Mouse (Mus musculus): Measurements from ENCODE around the gene Rxra.
A peak's percentile ranks its signal among the peaks of the same experiment; 100 is the strongest.

The Rxra gene

DNA sequence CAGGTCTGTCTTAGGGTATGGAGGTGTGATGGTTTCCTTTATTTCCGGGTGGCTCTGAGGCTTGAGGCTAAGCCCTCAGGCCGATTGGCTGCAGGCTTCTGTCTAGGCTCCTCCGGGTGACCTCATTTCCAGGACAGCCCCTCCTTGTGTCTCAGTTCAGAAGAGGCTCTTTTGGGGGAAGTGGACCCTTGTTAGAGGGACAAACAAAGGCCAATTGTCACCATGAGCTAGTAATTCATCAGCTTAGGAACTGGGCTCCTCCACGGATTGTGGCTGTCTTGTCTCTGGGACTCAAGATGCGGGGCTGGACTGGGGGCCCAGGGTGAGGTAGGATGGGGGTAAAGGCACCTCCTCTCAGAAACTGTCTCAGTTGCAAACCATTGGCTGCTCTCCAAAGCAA is 5.5 kb upstream of the Rxra start:
- DNase-seq (ENCODE audit: low read depth, low spot score) = no peak

DNA sequence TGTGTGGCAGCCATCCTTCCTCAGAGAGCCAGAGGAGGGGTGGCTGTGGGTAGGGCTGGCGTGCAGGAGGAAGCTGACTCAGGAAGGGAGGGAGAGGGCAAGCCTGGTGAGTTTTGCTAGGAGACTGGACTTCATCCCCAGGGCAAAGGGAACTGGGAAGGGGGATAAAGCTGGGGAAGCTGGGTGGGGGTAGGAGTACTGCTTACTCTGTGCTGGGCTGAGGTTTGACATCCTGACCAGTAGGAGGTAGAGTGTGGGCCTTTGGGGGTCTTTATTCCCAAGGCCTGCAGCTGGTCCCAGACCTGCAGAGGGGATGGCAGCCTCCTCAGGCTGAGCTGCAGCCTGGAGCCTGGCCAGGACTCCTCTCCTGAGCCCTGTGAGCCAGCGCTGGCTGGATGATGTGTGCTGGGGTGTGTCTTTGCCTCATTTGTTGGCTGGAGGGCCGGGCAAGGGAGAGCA is 4.6 kb upstream of the Rxra start:
- peak; percentile 60 for DNase-seq (ENCODE audit: low read depth, low spot score)

DNA sequence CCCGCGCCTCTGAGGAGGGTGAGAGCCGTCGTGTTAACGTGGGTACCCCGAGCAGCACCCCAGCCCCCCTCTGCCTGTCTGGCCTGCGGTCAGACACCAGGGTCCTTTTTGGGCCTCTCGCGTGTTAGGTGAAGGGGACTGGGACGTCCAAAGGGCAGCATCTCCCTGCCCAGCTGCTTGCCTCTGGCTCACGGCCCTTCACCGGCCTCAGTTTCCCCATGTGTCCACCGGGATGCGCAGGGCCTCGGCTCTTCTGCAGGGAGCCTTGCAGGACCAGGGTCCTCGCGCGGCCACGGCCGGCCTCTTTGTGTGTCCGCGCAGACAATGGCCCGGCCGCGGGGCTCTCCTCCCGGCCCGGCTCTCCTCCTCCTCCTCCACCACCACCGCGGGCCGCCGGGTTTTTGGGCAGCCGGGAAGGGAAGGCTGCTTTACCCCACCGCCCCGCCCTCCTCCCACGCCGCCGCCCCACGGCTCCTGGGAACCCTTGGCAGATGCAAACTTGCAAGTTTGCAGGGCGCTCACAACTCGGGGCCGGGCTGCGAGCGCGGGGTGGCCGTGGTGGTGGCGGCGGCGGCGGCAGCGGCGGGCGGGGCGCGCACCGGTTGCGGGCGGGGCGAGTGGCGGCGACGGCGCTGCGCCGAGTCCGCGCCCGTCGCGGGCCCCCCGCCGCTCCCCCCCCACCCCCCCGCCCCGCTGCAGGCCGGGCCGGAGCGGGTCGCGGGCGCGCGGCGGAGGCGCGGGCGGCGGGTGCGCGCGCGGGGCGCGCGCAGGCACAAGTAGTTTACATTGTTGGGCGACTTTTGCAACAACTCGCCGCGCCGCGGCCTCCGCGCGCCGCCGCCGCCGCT is 462 bp downstream of the Rxra start:
- DNase-seq (ENCODE audit: low read depth, low spot score) = no peak

DNA sequence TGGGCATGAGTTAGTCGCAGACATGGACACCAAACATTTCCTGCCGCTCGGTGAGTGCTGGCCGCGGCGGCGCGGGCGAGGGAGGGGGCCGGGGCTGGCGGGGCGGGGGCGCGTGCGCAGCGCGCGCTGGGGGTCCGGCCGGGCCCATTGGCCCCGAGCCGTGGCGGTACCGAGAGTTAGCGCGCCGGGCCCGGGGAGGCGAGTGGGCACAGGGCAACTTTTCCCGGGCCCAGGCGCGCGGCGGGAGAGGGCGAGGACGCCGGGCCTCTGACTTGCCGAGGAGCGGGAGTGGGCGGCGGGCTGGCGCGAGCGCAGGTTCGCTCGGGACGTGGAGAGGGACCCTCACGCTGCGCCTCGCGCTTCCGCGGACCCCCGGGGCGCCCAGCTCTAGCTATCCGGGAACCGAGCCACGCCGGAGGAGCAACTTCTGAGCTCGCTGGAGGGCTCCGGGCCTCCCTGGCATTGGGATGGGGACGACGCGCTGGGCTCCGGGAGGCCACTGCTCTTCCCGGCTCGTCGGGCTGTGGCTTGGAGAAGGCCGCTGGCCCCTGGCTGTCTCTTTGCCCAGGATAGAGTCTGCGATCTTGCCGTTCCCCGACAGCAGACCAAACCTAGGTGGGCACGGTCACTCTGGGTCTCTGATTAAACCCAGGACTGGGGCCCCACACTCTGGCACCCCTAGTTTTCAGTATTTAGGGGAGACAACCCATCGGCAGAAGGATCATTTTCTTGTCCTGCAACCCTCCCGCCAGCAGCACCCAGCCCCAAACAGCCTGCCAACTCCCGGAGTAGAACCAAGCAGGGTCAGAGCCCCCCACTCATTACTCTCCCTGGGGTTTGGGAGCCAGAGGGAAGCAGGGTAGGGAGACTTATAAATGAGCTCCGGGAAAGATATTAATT is 1.4 kb downstream of the Rxra start:
- DNase-seq (ENCODE audit: low read depth, low spot score) = no peak

DNA sequence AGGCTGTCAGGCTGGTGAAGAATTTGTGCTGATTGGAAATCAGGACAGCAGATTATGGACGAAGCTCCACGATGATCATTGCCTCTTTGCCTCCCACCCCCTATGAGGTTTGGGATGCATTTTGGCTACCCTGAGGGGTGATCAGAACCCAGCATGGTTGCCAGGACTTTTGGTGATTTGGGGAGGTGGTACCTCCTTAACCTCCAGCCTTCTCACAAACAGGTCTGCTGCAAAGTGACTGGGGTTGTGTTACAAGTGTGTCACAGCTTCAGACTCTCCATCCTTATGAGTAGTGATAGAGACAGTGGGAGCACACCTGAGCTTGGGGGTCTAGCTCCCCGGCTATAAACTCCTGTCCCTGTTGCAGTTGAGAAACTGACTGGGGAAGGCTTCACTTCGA is 2.1 kb downstream of the Rxra start:
- DNase-seq (ENCODE audit: low read depth, low spot score) = no peak

DNA sequence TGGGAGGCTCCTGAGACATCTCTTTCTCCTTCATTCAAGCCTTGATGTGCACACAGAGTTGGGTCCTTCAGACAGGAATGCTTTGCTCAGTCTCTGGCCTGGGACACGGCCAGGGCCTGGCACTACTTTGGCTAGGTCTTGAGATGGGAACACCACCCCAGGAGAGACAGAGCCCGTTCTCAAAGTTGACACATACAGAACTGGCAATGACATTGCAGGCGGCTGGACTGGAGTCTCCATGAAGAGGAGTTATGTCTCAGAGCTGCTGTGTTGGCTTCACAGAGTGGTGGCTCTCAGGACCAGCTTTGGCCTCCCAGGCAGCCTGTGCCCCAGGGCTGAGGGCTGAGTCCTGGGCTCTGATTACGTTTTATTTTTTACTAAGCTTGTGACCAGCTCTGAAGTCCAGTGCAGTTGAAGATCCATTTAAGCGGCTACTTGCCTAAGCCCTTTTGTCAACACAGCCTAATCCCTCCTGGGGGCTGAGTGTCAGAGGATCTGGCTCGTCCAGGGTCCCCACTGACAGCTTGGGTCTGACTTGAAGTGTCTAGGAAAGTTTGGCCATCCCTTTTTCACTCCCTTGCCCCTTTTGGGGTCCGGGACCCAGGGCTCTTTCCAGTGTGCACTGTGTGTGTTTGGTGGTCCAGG is 2.7 kb downstream of the Rxra start:
- DNase-seq (ENCODE audit: low read depth, low spot score) = peak; percentile 62

DNA sequence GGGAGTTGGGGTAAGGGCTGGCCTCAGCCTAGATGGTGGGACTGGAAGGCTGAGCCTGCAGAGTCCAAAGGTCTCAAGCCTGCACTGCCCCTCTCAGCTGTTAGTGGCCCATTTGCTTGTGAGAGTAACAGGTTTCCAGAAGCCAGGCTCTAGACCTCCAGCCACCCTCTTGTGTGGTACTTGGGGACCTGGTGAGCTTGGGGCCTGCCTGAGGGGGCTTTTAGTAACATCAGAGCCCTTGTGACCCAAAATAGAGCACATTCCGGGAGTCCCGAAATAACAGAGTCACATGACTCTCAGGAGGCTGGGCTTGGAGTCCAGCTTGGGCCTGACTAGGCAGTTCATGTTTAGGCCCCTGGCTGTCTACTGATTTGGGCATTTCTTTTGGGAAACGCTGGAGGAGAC is 3.4 kb downstream of the Rxra start:
- DNase-seq (ENCODE audit: low read depth, low spot score) = peak; percentile 79

GRCm38 (mm10) chr2:27680058-27680457 is 3.8 kb downstream of the Rxra start:
- DNase-seq (ENCODE audit: low read depth, low spot score) = peak; percentile 81

- DNase-seq (ENCODE audit: low read depth, low spot score) = no peak
Measured at GRCm38 (mm10) chr2:27680595-27680994, 4.4 kb downstream of the Rxra start.

- no peak for DNase-seq (ENCODE audit: low read depth, low spot score)
Measured at GRCm38 (mm10) chr2:27681426-27681825, 5.2 kb downstream of the Rxra start.

DNA sequence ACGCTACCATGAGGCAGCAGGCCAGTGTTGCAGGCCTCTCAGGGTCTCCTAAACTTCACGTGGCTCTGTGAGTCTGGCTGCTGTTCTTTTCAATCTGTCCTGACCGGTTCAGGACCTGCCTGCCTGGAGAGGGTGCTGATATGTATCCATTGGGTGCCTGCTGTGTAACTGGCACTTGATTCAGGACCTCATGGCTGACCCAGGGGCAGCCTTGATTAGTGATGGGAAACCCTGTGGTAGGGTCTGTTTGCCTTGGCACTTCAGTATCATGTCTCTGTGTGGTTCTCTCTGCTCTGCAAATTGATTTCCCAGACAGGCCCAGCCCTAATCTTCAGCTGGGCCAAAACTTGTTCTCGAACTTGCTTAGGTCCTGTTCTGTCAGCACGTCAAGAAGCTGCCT is 5.9 kb downstream of the Rxra start:
- DNase-seq (ENCODE audit: low read depth, low spot score) = no peak

- no peak for DNase-seq (ENCODE audit: low read depth, low spot score)
Measured at GRCm38 (mm10) chr2:27684017-27684657, 7.9 kb downstream of the Rxra start.

DNA sequence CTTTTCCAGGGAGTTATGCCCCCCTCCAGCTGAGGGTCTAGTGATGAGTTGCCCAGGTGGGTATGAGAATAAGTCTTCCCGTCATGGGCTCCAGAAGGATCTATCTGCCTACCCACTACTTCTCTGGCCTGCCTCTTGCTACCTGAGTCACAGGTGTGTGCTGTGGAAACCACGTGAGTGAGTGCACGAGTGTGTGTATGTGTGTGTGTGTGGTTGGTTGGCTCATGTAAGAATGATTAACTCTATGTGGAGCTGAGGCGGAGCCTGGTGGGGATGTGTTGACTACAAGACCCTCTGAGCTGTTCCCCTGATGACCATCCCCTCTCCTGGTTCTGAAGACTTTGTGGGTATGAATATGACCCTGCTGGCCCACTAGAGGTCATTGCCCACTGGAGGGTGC is 9.7 kb downstream of the Rxra start:
- DNase-seq (ENCODE audit: low read depth, low spot score) = no peak

DNA sequence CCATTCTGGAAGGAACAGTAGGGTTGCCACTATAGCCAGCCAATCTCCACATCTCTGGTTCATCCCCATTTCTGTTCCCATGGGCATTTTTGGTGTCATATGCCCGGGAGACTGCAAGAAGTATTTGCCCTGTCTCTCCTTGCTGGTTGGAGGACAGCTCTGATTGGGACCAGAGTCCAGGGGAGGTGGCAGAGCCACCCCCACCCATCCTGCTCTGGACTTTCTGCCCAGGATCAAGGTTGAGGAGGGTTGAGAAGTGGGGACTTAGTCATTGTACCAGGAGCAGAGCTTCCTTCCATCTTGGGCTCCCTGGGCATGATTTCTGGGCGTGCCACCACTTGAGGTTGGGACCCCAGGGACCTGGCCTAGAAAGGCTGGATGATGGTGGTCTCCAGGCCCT is 10.1 kb downstream of the Rxra start:
- DNase-seq (ENCODE audit: low read depth, low spot score) = no peak

DNA sequence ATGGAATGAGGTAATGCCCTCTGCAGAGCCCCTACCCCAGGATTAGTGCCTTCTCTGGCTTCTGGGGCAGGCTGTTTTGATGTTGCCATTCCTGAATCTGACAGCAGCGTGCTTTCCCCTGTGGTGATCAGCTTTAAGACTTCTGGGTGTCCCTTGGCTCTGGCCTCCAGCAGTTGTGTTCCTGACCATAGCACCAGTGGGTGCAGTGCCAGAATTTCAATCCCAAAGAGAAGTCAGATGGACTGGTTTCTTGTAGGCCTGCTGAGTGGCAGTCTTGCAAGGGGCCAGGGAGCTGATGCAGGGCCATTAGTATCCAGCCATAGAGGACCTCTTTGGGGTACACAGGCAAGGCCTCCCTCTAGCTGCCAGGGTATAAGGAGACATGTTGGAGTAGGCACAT is 10.8 kb downstream of the Rxra start:
- no peak for DNase-seq (ENCODE audit: low read depth, low spot score)

DNA sequence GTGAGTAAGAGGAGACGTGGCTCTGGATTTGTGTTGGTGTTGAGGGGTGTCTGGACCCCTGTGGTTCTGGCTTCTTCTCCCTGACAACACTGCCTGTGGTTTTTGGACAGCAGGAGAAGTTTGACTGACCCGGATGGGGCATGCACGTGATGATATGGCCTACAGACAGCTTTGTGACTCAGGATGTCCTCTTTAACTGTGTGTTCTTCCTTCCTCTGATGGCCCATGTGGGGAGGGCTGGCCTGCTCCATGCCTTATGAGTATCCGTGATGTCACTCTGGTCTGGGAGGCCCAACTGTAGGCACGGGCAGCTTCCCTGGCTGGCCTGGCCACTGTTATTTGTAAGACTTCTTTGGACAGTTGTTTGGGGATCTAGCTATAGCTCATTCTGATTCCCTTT is 11.7 kb downstream of the Rxra start:
- no peak for DNase-seq (ENCODE audit: low read depth, low spot score)

GRCm38 (mm10) chr2:27690714-27691113 is 14.5 kb downstream of the Rxra start:
- DNase-seq (ENCODE audit: low read depth, low spot score) = no peak

DNA sequence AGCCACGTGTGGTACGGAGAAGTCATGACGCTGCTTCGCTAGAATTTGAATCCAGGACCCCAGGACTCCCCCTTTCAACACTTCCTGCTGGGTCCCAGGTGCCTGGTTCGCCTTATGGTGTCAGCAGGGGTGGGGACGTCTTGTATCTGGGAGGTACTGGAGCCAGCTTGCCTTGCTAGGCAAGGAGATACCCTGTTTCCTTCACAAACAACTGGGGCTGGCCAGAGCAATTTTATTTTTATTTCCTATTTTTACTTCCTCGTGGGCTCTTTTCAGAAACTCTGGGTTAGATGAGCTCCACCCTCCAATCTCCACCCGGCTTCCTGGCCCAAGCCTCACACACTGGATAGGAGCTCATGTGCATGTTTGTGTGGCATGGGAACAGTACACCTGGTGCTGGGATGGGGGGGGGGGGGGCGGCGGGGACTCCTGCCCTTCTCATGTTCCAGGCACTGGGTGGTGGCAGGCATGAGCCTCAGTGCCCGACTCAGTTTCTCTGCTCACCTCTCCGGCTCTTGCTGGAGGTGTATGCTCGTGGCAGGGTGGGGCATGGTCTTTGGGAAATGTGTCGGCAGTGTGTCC is 15.0 kb downstream of the Rxra start:
- DNase-seq (ENCODE audit: low read depth, low spot score) = no peak

DNA sequence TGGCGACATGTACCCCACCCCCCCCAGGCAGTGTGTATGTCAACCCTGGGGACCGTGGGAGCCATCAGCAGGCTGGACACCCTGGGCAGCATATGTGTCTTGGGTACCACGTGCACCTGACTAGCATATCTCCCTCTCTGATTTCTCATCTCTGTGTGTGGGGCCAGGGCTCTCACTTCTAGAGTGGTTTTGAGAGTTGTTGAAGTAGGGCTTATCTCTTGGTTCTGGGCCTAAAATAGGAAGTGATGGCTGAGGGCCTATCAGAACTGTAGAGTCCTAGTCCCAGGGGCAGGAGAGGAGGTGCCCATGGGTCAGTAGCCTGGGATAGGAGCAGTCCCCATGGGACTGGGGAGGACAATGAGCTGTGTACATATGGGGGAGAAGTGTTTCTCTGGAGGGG is 16.4 kb downstream of the Rxra start:
- no peak for DNase-seq (ENCODE audit: low read depth, low spot score)

DNA sequence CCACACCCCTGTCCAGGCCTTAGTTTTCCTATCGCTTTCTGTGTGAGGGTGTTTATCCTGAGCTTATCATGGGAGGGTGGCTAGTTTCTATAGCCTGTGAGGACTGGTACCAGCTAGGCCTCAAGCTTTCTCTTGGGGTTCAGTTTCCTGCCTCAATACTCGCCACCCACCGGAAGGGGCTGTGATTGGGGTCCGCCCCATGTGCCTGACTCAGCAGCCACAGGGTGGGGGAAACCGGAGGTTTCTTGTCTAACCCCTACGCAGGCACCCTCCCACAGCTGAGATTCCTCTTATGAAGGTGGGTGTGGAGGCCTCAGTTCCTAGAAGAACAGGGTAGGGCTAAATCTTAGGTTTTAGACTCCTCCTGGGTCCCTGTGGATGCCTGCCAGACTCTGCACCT is 17.4 kb downstream of the Rxra start:
- DNase-seq (ENCODE audit: low read depth, low spot score) = no peak

DNA sequence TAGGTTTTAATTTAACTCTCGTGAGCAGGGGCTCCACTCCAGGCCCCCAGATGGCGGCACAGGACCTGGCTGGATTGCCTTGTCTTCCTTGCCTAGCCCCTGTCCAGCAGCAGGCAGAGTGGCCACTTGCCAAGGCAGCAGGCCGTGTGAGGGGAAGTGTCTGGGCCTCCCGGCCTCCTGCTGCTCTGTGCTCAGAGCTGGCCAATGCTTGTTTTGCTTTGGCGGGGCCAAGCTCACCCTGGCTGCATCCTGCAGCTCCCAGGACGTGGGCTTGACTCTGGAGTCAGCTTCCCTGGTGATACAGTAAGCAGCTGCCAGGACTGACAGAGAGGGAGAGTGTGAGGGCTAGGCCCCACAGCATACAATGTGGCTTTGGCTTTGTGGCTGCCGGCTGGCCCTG is 23.3 kb downstream of the Rxra start:
- DNase-seq (ENCODE audit: low read depth, low spot score) = peak; percentile 84
